Mouse (Mus musculus): ENCODE results near the gene Tes. TPM values are rescaled to one million over a fixed set of nuclear protein-coding genes. Genes with fewer than 3 reads are reported as not detected.

Tes gene
- 20.5 and 22.0 TPM in 2 replicates for polyA plus RNA-seq (2014; fragmentation: Nextera tagmentation; extraction: Ambion mirVana)

DNA sequence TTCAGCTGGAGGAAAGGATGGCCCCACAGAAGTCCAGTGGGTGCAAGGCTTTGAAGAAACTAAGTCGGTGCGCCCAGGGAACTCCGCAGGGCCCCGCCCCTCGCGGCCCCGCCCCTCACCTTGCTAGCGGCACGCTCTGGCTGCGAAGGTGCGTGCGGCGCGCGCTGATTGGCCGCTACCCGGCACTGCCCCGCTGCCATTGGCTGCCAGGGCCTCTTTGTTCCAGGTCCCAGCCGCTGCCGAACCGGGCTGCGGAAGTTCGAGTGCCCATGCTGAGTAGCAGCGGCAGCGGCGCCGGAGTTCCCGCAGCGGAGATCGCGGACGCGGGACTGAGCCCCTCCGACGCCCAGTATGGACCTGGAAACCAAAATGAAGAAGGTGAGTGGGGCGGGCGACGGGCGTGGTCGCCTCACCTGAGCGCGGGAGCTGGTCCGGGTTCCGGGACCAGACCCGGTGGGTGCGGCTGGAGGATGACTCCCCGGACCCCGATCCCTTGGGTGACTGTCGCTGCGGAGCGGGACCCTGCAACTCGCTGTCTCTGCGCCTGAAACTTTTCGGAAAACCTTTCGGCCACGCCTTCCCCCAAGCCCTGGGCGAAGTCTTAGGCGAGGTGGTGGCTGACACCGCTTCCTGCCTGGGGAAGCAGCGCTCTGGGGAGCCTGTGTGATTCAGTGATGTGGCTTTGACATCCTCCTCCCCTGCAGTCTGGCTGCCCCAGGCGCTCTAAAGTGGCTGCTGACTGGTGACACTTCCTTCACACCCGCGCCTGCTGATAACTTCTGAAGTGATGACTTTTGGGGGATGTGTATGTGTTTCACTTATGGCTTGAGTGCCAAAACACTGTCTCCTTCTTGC, at the start of gene Tes:
Gene Tes (plus strand): TSS at position 214 of the 855 bp plus-strand sequence.
- WGBS = under 1% methylated on average over 63 of the region's 63 CpGs
- H3K27ac ChIP-seq (ENCODE audit: low read depth, low read length) = no peak within 1 kb of the TSS
- H3K27me3 ChIP-seq (replicated peaks; ENCODE audit: control insufficient read depth, insufficient read depth, low read length) = no peaks in the 10 kb centered on the region; the same call in 1 of the 2 replicates

DNA sequence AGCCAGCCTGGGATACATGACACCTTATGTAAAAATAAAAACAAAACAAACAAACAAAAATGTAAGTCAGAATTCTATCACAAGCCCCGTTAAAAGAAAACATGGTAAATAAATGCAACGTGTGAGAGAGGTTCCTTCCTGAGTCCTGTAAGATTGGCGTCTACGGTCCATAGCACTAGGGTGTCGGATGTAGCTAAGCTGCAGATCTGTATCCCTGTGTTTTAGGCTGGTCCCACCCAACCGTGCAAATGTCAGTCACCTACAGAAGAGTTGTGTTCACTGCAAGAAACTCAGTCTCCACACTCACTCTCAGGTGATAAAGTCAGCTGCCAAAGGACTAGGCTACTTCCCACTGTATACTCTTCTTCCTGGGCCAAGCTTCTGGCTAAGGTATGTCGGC, 39.1 kb upstream of the Tes start:
- DNase-seq (ENCODE audit: low spot score) = no peak
- Histone ChIP-seq H3K27me3 (replicated peaks; ENCODE audit: control insufficient read depth, insufficient read depth, low read length) (no peaks in the 10 kb centered on the region), H3K36me3 (ENCODE audit: control insufficient read depth, insufficient read depth, low read length) (no peaks in the 10 kb centered on the region), H3K4me2 (no peak overlapping the region), H3K4me3 (ENCODE audit: low read depth, low read length) (no peak overlapping the region), H3K4me1 (replicated peaks; ENCODE audit: control insufficient read depth, insufficient read depth, low read length) (no peaks in the 10 kb centered on the region), H3K27ac (ENCODE audit: low read depth, low read length) (no peak overlapping the region), H3K9ac (ENCODE audit: low read depth, low read length) (no peak overlapping the region), H3K9me3 (ENCODE audit: control insufficient read depth, low read length) (no peaks in the 10 kb centered on the region)
- 65% methylated on average over 7 of the region's 7 CpGs for WGBS
- no peak for ATAC-seq (replicated peaks; ENCODE audit: low FRiP score)

More for the DNA sequence above, at the start of gene Tes:
- Histone ChIP-seq H3K9ac (ENCODE audit: low read depth, low read length) (peak within 1 kb of the TSS; percentile 59), H3K4me1 (replicated peaks; ENCODE audit: control insufficient read depth, insufficient read depth, low read length) (0 out of 2 replicates have a peak, but pooled peaks cover 3% of the 10 kb centered on the region), H3K36me3 (ENCODE audit: control insufficient read depth, insufficient read depth, low read length) (no peaks in the 10 kb centered on the region), H3K4me2 (peak within 1 kb of the TSS; percentile 94), H3K4me3 (ENCODE audit: low read depth, low read length) (peak within 1 kb of the TSS; percentile 72), H3K9me3 (ENCODE audit: control insufficient read depth, low read length) (no peaks in the 10 kb centered on the region)
- peak; percentile 75 for DNase-seq (ENCODE audit: low spot score)
- peak; percentile 80 for ATAC-seq (replicated peaks; ENCODE audit: low FRiP score)

DNA sequence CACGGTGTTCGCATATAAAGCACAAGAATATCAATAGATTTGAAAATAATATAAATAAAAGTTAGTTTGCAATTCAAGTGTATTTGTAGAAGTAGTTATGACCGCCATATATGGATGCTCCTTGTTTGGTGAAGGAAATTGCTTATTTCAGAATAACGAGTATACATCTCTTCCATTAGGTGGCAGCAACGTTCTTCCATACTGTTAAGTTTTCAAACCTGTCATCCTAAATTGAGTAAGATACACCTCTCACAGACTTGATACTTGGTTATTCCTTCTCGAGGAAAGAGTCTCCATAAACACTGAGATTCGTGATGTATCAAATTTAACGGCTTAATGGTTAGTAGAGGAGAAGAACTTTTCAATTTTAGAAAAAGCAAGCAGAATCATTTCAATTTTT, 37.4 kb upstream of the Tes start:
- no peaks in the 10 kb centered on the region for H3K36me3 ChIP-seq (ENCODE audit: control insufficient read depth, insufficient read depth, low read length)
- H3K4me2 ChIP-seq = no peak overlapping the region
- H3K27me3 ChIP-seq (replicated peaks; ENCODE audit: control insufficient read depth, insufficient read depth, low read length) = no peaks in the 10 kb centered on the region
- DNase-seq (ENCODE audit: low spot score) (no peak), ATAC-seq (replicated peaks; ENCODE audit: low FRiP score) (no peak)
- H3K9me3 ChIP-seq (ENCODE audit: control insufficient read depth, low read length) = no peaks in the 10 kb centered on the region
- WGBS = 16% methylated on average over 8 of the region's 8 CpGs
- no peaks in the 10 kb centered on the region for H3K4me1 ChIP-seq (replicated peaks; ENCODE audit: control insufficient read depth, insufficient read depth, low read length)
- no peak overlapping the region for H3K9ac ChIP-seq (ENCODE audit: low read depth, low read length)
- H3K4me3 ChIP-seq (ENCODE audit: low read depth, low read length) = no peak overlapping the region
- H3K27ac ChIP-seq (ENCODE audit: low read depth, low read length) = no peak overlapping the region

DNA sequence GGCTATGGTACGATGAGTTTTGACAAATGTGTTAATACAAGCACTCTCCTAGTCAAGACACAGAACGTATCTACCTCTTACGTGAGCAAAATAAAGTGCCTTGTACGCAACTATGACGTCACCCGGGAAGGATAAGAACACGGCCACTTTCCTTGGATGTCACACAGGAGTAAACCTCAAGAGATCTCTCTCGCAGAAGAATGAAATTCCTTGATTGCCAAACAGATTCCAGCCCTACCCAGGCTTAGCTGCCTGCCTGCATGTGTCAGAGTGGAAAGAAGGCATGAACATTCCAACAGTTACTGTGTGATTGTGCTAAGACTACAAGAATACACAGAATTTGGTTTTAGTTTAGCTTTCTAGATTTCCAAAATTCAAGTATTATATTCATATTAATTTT, 36.1 kb upstream of the Tes start:
- Histone ChIP-seq H3K36me3 (ENCODE audit: control insufficient read depth, insufficient read depth, low read length) (no peaks in the 10 kb centered on the region), H3K9ac (ENCODE audit: low read depth, low read length) (no peak overlapping the region), H3K9me3 (ENCODE audit: control insufficient read depth, low read length) (no peaks in the 10 kb centered on the region), H3K27me3 (replicated peaks; ENCODE audit: control insufficient read depth, insufficient read depth, low read length) (no peaks in the 10 kb centered on the region), H3K4me1 (replicated peaks; ENCODE audit: control insufficient read depth, insufficient read depth, low read length) (no peaks in the 10 kb centered on the region), H3K27ac (ENCODE audit: low read depth, low read length) (no peak overlapping the region), H3K4me2 (no peak overlapping the region), H3K4me3 (ENCODE audit: low read depth, low read length) (no peak overlapping the region)
- ATAC-seq (replicated peaks; ENCODE audit: low FRiP score) (no peak), DNase-seq (ENCODE audit: low spot score) (no peak)
- 79% methylated on average over 8 of the region's 8 CpGs for WGBS

DNA sequence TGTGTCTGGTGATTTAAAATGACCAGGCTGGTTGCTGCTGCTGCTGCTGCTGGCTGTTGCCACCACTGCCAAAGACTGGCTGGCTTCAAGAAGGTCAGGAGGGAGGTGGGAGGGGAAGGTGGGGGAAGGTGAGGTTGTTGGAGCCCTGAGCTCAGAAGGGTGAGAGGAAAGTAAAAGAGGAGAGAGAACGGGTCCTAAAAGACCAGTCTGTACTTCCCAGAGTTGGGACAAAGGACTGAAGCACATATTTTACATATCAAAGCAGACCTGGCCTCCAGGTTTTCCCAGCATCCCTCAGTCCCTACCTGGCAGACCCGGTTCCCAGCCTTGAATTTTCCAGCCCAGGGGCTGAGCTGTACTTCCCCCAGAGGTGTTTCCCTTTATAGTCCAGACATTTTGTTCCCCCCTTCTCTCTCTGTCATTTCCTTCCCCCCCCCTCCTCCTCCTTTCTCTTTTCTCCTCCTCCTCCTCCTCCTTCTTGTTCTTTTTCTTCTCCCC, 32.7 kb upstream of the Tes start:
- no peak overlapping the region for H3K9ac ChIP-seq (ENCODE audit: low read depth, low read length)
- H3K27me3 ChIP-seq (replicated peaks; ENCODE audit: control insufficient read depth, insufficient read depth, low read length) = no peaks in the 10 kb centered on the region
- no peak overlapping the region for H3K4me2 ChIP-seq
- ATAC-seq (replicated peaks; ENCODE audit: low FRiP score) (no peak), DNase-seq (ENCODE audit: low spot score) (no peak)
- H3K9me3 ChIP-seq (ENCODE audit: control insufficient read depth, low read length) = no peaks in the 10 kb centered on the region
- 14% methylated on average over 2 of the region's 2 CpGs for WGBS
- no peak overlapping the region for H3K27ac ChIP-seq (ENCODE audit: low read depth, low read length)
- no peak overlapping the region for H3K4me3 ChIP-seq (ENCODE audit: low read depth, low read length)
- no peaks in the 10 kb centered on the region for H3K36me3 ChIP-seq (ENCODE audit: control insufficient read depth, insufficient read depth, low read length)
- no peaks in the 10 kb centered on the region for H3K4me1 ChIP-seq (replicated peaks; ENCODE audit: control insufficient read depth, insufficient read depth, low read length)

DNA sequence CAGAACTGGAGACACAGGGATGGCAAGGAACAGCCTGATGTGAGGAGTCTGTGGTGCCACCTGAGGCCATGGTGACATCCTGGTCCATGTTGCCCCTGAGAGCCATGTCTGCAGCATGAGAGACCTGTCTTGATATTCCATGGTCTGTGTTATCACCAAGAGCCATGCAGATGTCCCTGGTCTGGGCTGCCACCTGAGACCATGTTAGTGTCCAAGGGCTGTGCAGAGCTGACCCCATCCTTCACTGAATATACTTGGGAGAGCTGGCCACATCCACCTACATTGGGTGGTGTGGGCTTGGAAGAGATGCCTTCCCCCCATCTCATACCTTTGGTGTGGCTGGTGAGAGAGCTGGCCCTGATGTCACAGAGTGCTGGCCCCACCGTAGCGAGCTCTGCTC, 30.9 kb upstream of the Tes start:
- H3K9ac ChIP-seq (ENCODE audit: low read depth, low read length) = no peak overlapping the region
- DNase-seq (ENCODE audit: low spot score) = no peak
- 96% methylated on average over 2 of the region's 2 CpGs for WGBS
- no peaks in the 10 kb centered on the region for H3K9me3 ChIP-seq (ENCODE audit: control insufficient read depth, low read length)
- H3K4me1 ChIP-seq (replicated peaks; ENCODE audit: control insufficient read depth, insufficient read depth, low read length) = no peaks in the 10 kb centered on the region
- no peak overlapping the region for H3K4me2 ChIP-seq
- H3K4me3 ChIP-seq (ENCODE audit: low read depth, low read length) = no peak overlapping the region
- H3K27ac ChIP-seq (ENCODE audit: low read depth, low read length) = no peak overlapping the region
- no peak for ATAC-seq (replicated peaks; ENCODE audit: low FRiP score)
- H3K36me3 ChIP-seq (ENCODE audit: control insufficient read depth, insufficient read depth, low read length) = no peaks in the 10 kb centered on the region
- no peaks in the 10 kb centered on the region for H3K27me3 ChIP-seq (replicated peaks; ENCODE audit: control insufficient read depth, insufficient read depth, low read length)

DNA sequence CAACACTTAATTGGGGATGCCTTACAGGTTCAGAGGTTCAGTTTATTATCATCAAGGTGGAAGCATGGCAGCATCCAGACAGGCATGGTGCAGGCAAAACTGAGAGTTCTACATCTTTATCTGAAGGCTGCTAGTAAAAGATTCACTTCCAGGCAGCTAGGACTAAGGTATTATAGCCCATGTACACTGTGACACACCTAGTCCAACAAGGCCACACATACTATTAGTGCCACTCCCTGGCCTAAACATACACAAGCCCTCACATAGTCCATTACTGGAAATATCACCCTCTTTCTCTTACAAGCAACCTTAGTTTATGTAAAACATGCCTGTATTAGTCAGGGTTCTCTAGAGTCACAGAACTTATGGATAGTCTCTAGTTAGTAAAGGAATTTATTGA, 29.7 kb upstream of the Tes start:
- H3K9me3 ChIP-seq (ENCODE audit: control insufficient read depth, low read length) = no peaks in the 10 kb centered on the region
- H3K9ac ChIP-seq (ENCODE audit: low read depth, low read length) = no peak overlapping the region
- H3K27ac ChIP-seq (ENCODE audit: low read depth, low read length) = no peak overlapping the region
- H3K27me3 ChIP-seq (replicated peaks; ENCODE audit: control insufficient read depth, insufficient read depth, low read length) = no peaks in the 10 kb centered on the region
- H3K4me3 ChIP-seq (ENCODE audit: low read depth, low read length) = no peak overlapping the region
- no peak for DNase-seq (ENCODE audit: low spot score)
- H3K4me2 ChIP-seq = no peak overlapping the region
- ATAC-seq (replicated peaks; ENCODE audit: low FRiP score) = no peak
- H3K36me3 ChIP-seq (ENCODE audit: control insufficient read depth, insufficient read depth, low read length) = no peaks in the 10 kb centered on the region
- no peaks in the 10 kb centered on the region for H3K4me1 ChIP-seq (replicated peaks; ENCODE audit: control insufficient read depth, insufficient read depth, low read length)

DNA sequence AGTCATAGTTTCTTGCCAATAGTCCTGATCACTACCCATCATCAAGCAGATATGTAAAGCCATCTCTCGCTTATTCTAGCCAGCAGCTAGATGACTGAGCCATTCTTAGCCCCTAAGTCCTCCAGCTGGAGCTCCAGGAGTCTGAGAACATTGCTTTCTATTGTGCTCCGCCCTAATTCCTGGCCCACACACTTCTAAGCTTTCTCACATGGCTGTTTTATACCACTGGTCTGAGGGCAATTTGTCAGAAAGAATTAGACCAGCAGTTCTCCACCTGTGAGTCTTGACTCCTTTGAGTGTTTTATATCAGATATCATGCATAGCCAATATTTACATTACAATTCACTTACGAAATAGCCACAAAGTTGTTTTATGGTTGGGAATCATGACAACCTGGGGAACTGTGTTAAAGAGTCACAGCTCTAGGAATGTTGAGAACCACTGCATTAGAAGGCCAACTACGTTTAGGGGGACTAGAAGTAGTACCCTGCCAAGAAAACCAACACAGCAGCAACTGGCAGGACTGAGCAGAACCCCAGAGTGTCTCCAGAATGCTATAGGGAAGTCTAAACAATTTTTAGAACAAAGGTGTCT, 13.4 kb upstream of the Tes start:
- 65% methylated on average over 4 of the region's 4 CpGs for WGBS
- Histone ChIP-seq H3K27ac (ENCODE audit: low read depth, low read length) (no peak overlapping the region), H3K9me3 (ENCODE audit: control insufficient read depth, low read length) (no peaks in the 10 kb centered on the region), H3K27me3 (replicated peaks; ENCODE audit: control insufficient read depth, insufficient read depth, low read length) (no peaks in the 10 kb centered on the region), H3K4me2 (no peak overlapping the region), H3K4me3 (ENCODE audit: low read depth, low read length) (no peak overlapping the region), H3K36me3 (ENCODE audit: control insufficient read depth, insufficient read depth, low read length) (no peaks in the 10 kb centered on the region), H3K9ac (ENCODE audit: low read depth, low read length) (no peak overlapping the region), H3K4me1 (replicated peaks; ENCODE audit: control insufficient read depth, insufficient read depth, low read length) (no peaks in the 10 kb centered on the region)
- DNase-seq (ENCODE audit: low spot score) (no peak), ATAC-seq (replicated peaks; ENCODE audit: low FRiP score) (no peak)

Data from liver, embryonic 11.5 days (tissue).